In genomic region chr13:21456347-21456746, GRCm38 (mm10) we compare ENCODE assay signal across 19 mouse cellular contexts. TPM values are rescaled to one million over a fixed set of nuclear protein-coding genes. Genes with fewer than 3 reads are reported as not detected.
DNase-seq lines count a peak whose midpoint lies in the region; ATAC-seq and TF ChIP-seq lines count a peak whose summit lies in the region.
"Had no signal": no experiment of that assay in that cellular context is flagged by ENCODE, and none has a peak within 500 bp of the region (broad histone marks: within the 10 kb centered on the region; RNA-seq: fewer than 3 reads in every experiment).

No protein-coding gene starts in this region.

- no peaks in the 10 kb centered on the region for H3K9me3 ChIP-seq in kidney, embryonic 14.5 days (ENCODE audit: control insufficient read depth, low read length)
- H3K9me3 ChIP-seq: embryonic facial prominence, embryonic 15.5 days; limb, embryonic 12.5 days had no signal

- H3K9ac ChIP-seq in kidney, embryonic 14.5 days (ENCODE audit: low read depth, low read length): no peak overlapping the region
- H3K9ac ChIP-seq: embryonic facial prominence, embryonic 15.5 days; limb, embryonic 12.5 days had no signal

- TF ChIP-seq CTCF in kidney, adult 2 months (conservative IDR thresholded peaks at IDR 0.05; ENCODE audit: insufficient read depth, insufficient read length, low read depth, low read length): no peak
- no peak for TF ChIP-seq CTCF in layer of hippocampus, adult 2 months (conservative IDR thresholded peaks at IDR 0.05)

- H3K27me3 ChIP-seq in kidney, embryonic 14.5 days (ENCODE audit: control insufficient read depth, insufficient read depth, low read length): no peaks in the 10 kb centered on the region
- H3K27me3 ChIP-seq in kidney, adult 2 months (replicated peaks; ENCODE audit: control insufficient read depth, insufficient read depth, low read length): no peaks in the 10 kb centered on the region

- DNase-seq in kidney, adult 2 months: no peak
- peak; percentile 42 for DNase-seq in WW6 (ENCODE audit: low read depth, low spot score)
- DNase-seq in kidney, postnatal 25 days: peak; percentile 21 to 40
- DNase-seq in lung, postnatal 4 days: peak; percentile 28 to 53
- no peak for DNase-seq in adrenal gland, adult 8-10 months
- DNase-seq in layer of hippocampus, adult 2 months (ENCODE audit: low spot score in 2 of 2): no peak
- DNase-seq in thymus, postnatal 10 days (ENCODE audit: low spot score in 2 of 2): no peak
- DNase-seq: cerebellum, adult 8-10 months had no signal

- H3K4me3 ChIP-seq in kidney, embryonic 14.5 days (ENCODE audit: low read length): no peak overlapping the region
- H3K4me3 ChIP-seq in kidney, adult 2 months (ENCODE audit: insufficient read depth, low read depth, low read length): no peak overlapping the region
- H3K4me3 ChIP-seq in layer of hippocampus, adult 2 months: no peak overlapping the region
- H3K4me3 ChIP-seq: embryonic facial prominence, embryonic 15.5 days; limb, embryonic 12.5 days; myocyte had no signal

- 17% methylated on average over 4 of the region's 4 CpGs for WGBS in kidney, embryonic 14.5 days
- 14% methylated on average over 4 of the region's 4 CpGs for WGBS in kidney, adult 2 months

- H3K27ac ChIP-seq in kidney, embryonic 14.5 days (ENCODE audit: low read depth, low read length): no peak overlapping the region
- H3K27ac ChIP-seq in kidney, adult 2 months (ENCODE audit: insufficient read depth, low read depth, low read length): no peak overlapping the region
- no peak overlapping the region for H3K27ac ChIP-seq in layer of hippocampus, adult 2 months
- H3K27ac ChIP-seq: embryonic facial prominence, embryonic 15.5 days; limb, embryonic 12.5 days; macrophage had no signal

- H3K4me1 ChIP-seq in kidney, embryonic 14.5 days (ENCODE audit: control insufficient read depth, insufficient read depth, low read length): 0 out of 2 replicates have a peak, but pooled peaks cover 8% of the 10 kb centered on the region
- H3K4me1 ChIP-seq in kidney, adult 2 months (ENCODE audit: control insufficient read depth, insufficient read depth, low read length): peaks cover 6% of the 10 kb centered on the region; the same call in 1 of the 2 replicates

- H3K4me2 ChIP-seq in kidney, embryonic 14.5 days (replicated peaks; ENCODE audit: low read depth, low read length): no peak overlapping the region
- H3K4me2 ChIP-seq: embryonic facial prominence, embryonic 15.5 days; limb, embryonic 12.5 days had no signal

- peaks cover 5% of the 10 kb centered on the region; the same call in 1 of the 2 replicates for H3K36me3 ChIP-seq in kidney, embryonic 14.5 days (ENCODE audit: control insufficient read depth, insufficient read depth, low read length)
- no peaks in the 10 kb centered on the region for H3K36me3 ChIP-seq in kidney, adult 2 months (ENCODE audit: control insufficient read depth, insufficient read depth, low read length)

- peak; percentile 61; the same call in 1 of the 2 replicates for ATAC-seq in kidney, embryonic 14.5 days (ENCODE audit: low FRiP score, low TSS enrichment)
- ATAC-seq: activated CD4-positive, CD25-positive, alpha-beta regulatory T cell, adult 4 months; forebrain, embryonic 16.5 days had no signal

- TF ChIP-seq POLR2A in kidney, adult 2 months (IDR thresholded peaks at IDR 0.05; ENCODE audit: low read depth, low read length): no peak

RNA-seq across cellular contexts. Expression of gene Zscan26, which starts 2.8 kb away (rescaled TPM):
- 23.5 and 27.6 TPM in 2 replicates for polyA plus RNA-seq in kidney, embryonic 14.5 days (2014; fragmentation: Nextera tagmentation; extraction: Ambion mirVana)
- 13.7 and 14.7 TPM in 2 replicates for polyA plus RNA-seq in kidney, adult 2 months (2012; rRNA removed)
- total RNA-seq in adrenal gland, adult 8-10 months (2022): 10 to 100 TPM; 41.9 to 57.9 (median 51.1) TPM
- total RNA-seq in layer of hippocampus, adult 2 months (2021): 10 to 100 TPM; 55.4 to 55.9 TPM

RNA-seq across cellular contexts. Expression of gene Nkapl, which starts 12.0 kb away (rescaled TPM):
- polyA plus RNA-seq in kidney, embryonic 14.5 days (2014; fragmentation: Nextera tagmentation; extraction: Ambion mirVana): 2.2 and 2.6 TPM in 2 replicates
- polyA plus RNA-seq in kidney, adult 2 months (2012; rRNA removed): 0.13 and 0.23 TPM in 2 replicates
- 1 to 10 TPM; 1.2 to 2.1 (median 1.8) TPM for total RNA-seq in adrenal gland, adult 8-10 months (2022)
- total RNA-seq in layer of hippocampus, adult 2 months (2021): under 1 TPM; 0.56 to 0.92 TPM
- polyA plus RNA-seq: activated CD4-positive, CD25-positive, alpha-beta regulatory T cell, adult 4 months had no signal

RNA-seq across cellular contexts. Expression of gene Pgbd1, which starts 15.5 kb away (rescaled TPM):
- polyA plus RNA-seq in kidney, embryonic 14.5 days (2014; fragmentation: Nextera tagmentation; extraction: Ambion mirVana): 3.4 and 4.9 TPM in 2 replicates
- 1.1 and 1.2 TPM in 2 replicates for polyA plus RNA-seq in kidney, adult 2 months (2012; rRNA removed)
- 1 to 10 TPM in 2 of 4 experiments, under 1 TPM in 2; 0.75 to 1.9 (median 1.1) TPM for total RNA-seq in adrenal gland, adult 8-10 months (2022)
- 1 to 10 TPM; 1.1 to 1.6 TPM for total RNA-seq in layer of hippocampus, adult 2 months (2021)
- polyA plus RNA-seq: macrophage had no signal

RNA-seq across cellular contexts. Expression of gene Zkscan4, which starts 22.4 kb away (rescaled TPM):
- 3.2 and 3.8 TPM in 2 replicates for polyA plus RNA-seq in kidney, embryonic 14.5 days (2014; fragmentation: Nextera tagmentation; extraction: Ambion mirVana)
- polyA plus RNA-seq in kidney, adult 2 months (2012; rRNA removed): 0.54 and 0.56 TPM in 2 replicates
- 1 to 10 TPM; 2.5 to 4.9 (median 3.8) TPM for total RNA-seq in adrenal gland, adult 8-10 months (2022)
- 1 to 10 TPM; 6.5 TPM for total RNA-seq in layer of hippocampus, adult 2 months (2021)
- polyA plus RNA-seq: activated CD4-positive, CD25-positive, alpha-beta regulatory T cell, adult 4 months; myocyte had no signal

RNA-seq across cellular contexts. Expression of gene Gm10065, which starts 22.9 kb away (rescaled TPM):
- polyA plus RNA-seq in kidney, embryonic 14.5 days (2014; fragmentation: Nextera tagmentation; extraction: Ambion mirVana): not detected in 2 replicates
- polyA plus RNA-seq in kidney, adult 2 months (2012; rRNA removed): not detected in 2 replicates
- total RNA-seq in adrenal gland, adult 8-10 months (2022): not detected
- total RNA-seq in layer of hippocampus, adult 2 months (2021): not detected
- total RNA-seq: gastrocnemius, postnatal 4 days; layer of hippocampus, postnatal 14 days had no signal
- polyA plus RNA-seq: activated CD4-positive, CD25-positive, alpha-beta regulatory T cell, adult 4 months; forebrain, embryonic 16.5 days; hindbrain, embryonic 11.5 days; limb, embryonic 12.5 days; macrophage; myocyte; small intestine, adult 2 months had no signal

Comparison
In these comparisons a context has a peak if more than half of its experiments do, and no peak if none do; other contexts are left out.
1. DNase-seq: peak in WW6 (single experiment), kidney, postnatal 25 days (2 of 2) and lung, postnatal 4 days (2 of 2); none in kidney, adult 2 months (single experiment), adrenal gland, adult 8-10 months (single experiment), layer of hippocampus, adult 2 months (0 of 2) and thymus, postnatal 10 days (0 of 2).